Mouse (Mus musculus): ENCODE measurements around the gene Lcp2. TPM values are rescaled to one million over a fixed set of nuclear protein-coding genes. Genes with fewer than 3 reads are reported as not detected.
"Not testable (repeated sequence)": the region's sequence is repeated elsewhere in the genome, so short reads cannot be mapped to it uniquely, and the experiment has no call there.

Lcp2 gene
- total RNA-seq, 2 experiments from 2014 or later, result 3.5 to 3.8 TPM

DNA sequence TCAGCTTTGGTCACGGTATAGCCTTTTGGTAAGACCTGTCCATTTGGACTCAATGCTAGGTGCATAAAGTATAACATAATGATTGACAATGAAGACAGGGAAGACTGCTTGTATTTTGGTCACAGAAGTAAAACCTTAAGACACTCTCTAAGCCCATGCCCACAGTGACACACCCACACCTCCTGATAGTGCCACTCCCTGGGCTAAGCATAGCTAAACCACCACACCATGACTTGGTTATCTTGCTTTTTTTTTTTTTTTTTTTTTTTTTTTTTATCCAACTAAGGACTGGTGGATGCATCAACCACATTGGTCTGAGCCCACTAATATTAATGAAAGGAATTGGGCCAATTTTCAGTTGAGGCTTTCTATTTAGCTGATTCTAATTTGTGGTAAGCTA, 62.5 kb downstream of the Lcp2 start:
- intact Hi-C loops (cut with DNase I), result no loop called here
- no peak overlapping the region for H3K27ac ChIP-seq
- no peak overlapping the region for H3K4me3 ChIP-seq
- no peak for TF ChIP-seq CTCF (IDR thresholded peaks at IDR 0.05)
- DNase-seq (ENCODE audit: extremely low spot score in 1 of 2, low spot score in 2 of 2), result no peak

DNA sequence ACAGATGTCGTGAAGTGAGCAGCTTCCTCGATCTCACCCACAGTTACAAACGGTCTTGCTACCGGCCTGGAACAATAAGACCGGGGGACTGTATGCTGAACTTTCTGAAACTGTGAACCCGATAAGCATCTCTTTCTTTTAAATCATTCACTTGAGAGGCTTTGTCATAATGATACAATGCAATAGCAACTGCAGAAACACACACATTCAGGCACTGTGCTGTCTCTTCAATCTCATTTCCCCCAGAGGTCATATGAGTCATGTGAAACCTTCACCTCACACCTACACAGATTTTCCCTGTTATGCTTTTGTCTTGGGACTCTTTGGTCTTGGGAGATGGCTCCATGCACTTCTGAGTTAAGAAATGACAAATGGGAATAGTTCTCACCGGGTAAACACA, 65.2 kb downstream of the Lcp2 start:
- DNase-seq (ENCODE audit: extremely low spot score in 1 of 2, low spot score in 2 of 2), result no peak
- intact Hi-C loops (cut with DNase I), result no loop called here
- no peak for TF ChIP-seq CTCF (IDR thresholded peaks at IDR 0.05)
- no peak overlapping the region for H3K27ac ChIP-seq
- H3K4me3 ChIP-seq, result no peak overlapping the region

GRCm38 (mm10) chr11:34112781-34113380, 66.2 kb downstream of the Lcp2 start:
- Histone ChIP-seq H3K4me3 (no peak overlapping the region), H3K27ac (no peak overlapping the region)
- intact Hi-C loops (cut with DNase I), result no loop called here
- DNase-seq (ENCODE audit: extremely low spot score in 1 of 2, low spot score in 2 of 2), result peak in 1 of 2 experiments; percentile 11
- TF ChIP-seq CTCF (IDR thresholded peaks at IDR 0.05), result no peak; the same call in 1 of the 2 replicates

DNA sequence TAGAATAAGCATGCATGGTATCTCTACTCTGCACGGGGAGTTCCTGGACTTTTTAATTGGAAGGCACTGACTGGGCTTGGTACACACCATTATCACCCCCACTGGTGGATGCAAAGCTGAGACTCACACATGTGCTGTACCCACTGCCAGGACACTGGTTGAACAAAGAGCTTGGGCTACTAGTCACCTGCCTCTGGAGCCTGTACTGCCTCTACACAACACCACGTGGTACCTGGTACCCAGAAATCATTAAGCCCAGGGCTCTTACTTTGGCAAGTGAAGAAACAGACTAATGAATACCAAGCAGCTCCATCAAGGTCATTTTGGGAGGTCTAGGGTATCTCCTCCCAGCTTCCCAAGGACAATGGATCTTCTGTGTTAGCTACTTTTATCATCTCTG, 67.0 kb downstream of the Lcp2 start:
- H3K27ac ChIP-seq, result no peak overlapping the region
- no peak for TF ChIP-seq CTCF (IDR thresholded peaks at IDR 0.05)
- intact Hi-C loops (cut with DNase I), result no loop called here
- no peak for DNase-seq (ENCODE audit: extremely low spot score in 1 of 2, low spot score in 2 of 2)
- H3K4me3 ChIP-seq, result no peak overlapping the region

DNA sequence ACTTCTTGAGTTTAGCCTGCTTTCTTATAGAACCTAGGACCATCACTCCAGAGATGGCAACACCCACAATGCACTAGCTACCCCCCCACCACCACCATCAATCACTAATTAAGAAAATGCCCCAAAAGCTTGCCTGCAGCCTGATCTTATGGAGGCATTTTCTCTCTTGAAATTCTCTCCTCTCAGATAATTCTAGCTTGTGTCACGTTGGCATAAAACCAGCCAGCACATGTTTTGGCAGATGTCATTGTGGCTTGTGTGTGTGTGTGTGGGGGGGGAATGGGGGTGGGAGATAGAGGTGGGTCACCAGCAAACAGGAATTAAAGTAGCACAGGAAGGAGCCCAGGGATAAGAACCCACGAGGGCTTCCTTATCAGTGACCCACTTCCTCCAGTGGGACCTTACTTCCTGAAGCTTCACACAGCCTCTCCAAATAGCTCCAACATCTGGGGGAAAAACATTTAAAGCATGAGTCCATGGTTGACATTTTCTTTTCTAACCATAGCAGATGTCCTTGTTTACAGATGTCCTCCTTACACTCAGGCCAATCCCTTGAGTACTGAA, 69.9 kb downstream of the Lcp2 start:
- Histone ChIP-seq H3K4me3 (no peak overlapping the region), H3K27ac (no peak overlapping the region)
- no peak for TF ChIP-seq CTCF (IDR thresholded peaks at IDR 0.05)
- no peak for DNase-seq (ENCODE audit: extremely low spot score in 1 of 2, low spot score in 2 of 2)
- intact Hi-C loops (cut with DNase I), result no loop called here

DNA sequence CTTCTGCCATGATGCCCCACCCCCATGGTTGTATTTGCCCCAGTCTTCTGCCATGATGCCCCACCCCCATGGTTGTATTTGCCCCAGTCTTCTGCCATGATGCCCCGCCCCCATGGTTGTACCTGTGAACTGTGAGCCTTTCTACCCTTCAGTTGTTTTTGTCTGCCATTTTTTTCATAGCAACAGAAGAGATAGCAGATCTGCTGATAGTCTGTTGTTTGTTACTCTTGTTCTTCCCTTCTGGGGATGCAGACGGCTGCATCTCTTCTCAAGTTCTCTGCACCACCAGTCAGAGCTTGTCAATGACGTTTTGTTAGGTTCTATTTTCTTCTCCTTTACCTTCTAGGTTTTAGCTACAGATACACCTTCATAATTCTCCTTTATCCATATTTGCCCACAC, 70.9 kb downstream of the Lcp2 start:
- Histone ChIP-seq H3K27ac (no peak overlapping the region), H3K4me3 (no peak overlapping the region)
- intact Hi-C loops (cut with DNase I), result no loop called here
- no peak for TF ChIP-seq CTCF (IDR thresholded peaks at IDR 0.05)
- DNase-seq (ENCODE audit: extremely low spot score in 1 of 2, low spot score in 2 of 2), result no peak

GRCm38 (mm10) chr11:34118319-34118718, 71.6 kb downstream of the Lcp2 start:
- no peak for TF ChIP-seq CTCF (IDR thresholded peaks at IDR 0.05)
- DNase-seq (ENCODE audit: extremely low spot score in 1 of 2, low spot score in 2 of 2), result no peak
- H3K27ac ChIP-seq, result no peak overlapping the region
- intact Hi-C loops (cut with DNase I), result no loop called here
- H3K4me3 ChIP-seq, result no peak overlapping the region

- TF ChIP-seq CTCF (IDR thresholded peaks at IDR 0.05), result peak; percentile 70
- DNase-seq (ENCODE audit: extremely low spot score in 1 of 2, low spot score in 2 of 2), result peak in 1 of 2 experiments; percentile 30
- Histone ChIP-seq H3K27ac (no peak overlapping the region), H3K4me3 (no peak overlapping the region)
- intact Hi-C loops (cut with DNase I), result loop anchor here (1.0 kb wide), 1 partner anchor 90 kb away; no protein-coding TSS in a partner anchor
These were observed 76.4 kb downstream of the Lcp2 start for GRCm38 (mm10) chr11:34123147-34123546.

DNA sequence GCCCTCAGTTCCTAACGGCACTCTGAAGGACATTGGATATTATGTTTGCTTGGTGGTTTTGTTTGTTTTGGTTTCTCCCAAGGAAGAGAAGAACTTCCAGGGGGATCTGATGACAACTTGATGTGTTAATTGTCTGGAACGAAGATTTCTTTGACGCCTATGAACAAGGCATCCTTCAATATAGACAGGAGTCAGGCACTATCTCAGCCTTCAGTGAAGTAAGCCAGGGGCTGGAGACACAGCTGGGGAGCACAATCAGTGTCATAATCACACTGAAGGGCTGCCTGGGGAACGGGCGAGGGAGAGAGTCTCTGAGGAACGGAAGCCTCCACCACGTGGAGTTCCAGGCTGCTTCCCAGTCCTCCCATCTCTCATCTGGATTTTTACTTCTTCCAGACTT, 78.1 kb downstream of the Lcp2 start:
- DNase-seq (ENCODE audit: extremely low spot score in 1 of 2, low spot score in 2 of 2), result no peak
- H3K4me3 ChIP-seq, result no peak overlapping the region
- no peak for TF ChIP-seq CTCF (IDR thresholded peaks at IDR 0.05)
- no peak overlapping the region for H3K27ac ChIP-seq
- intact Hi-C loops (cut with DNase I), result no loop called here

GRCm38 (mm10) chr11:34125727-34126126, 79.0 kb downstream of the Lcp2 start:
- H3K27ac ChIP-seq; intact Hi-C loops (cut with DNase I); DNase-seq (ENCODE audit: extremely low spot score in 1 of 2, low spot score in 2 of 2); H3K4me3 ChIP-seq: not testable (repeated sequence)

DNA sequence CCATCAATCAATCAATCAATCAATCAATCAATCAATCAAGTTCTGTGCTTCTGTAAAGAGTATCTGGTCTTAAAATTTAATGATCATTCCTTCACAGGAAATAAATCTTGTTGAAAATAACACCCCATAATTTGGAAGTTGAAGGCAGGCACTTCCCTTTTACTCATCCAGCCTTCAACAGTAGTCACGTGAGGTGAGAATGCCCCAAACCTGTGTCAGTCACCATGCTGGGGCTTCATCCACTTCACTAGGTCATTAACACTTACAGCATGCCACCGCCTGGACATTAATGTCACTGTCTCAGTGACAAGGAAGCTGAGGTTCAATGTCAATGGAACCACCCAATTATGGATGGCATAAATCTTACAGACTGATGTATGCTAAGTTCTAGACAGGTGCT, 81.7 kb downstream of the Lcp2 start:
- intact Hi-C loops (cut with DNase I), result no loop called here

DNA sequence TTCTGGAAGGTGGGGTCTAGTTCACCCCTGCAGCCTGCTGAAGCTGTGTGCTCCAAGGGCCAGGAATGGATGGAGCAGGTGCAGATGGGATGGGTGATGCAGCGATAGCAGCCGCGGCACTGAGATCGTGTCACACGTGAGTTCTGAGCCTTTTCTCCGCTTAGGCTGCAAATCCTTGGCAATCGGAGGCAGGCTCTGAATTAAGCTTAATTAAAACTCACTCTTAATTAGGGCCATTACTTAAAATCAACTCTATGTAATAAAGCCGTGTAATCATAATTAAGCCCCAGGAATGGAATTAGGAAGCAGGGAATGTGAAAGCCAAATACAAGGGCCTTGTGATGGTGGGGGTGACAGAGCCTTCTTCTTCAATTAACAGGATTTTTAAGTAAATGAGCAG, 92.6 kb downstream of the Lcp2 start:
- DNase-seq (ENCODE audit: extremely low spot score in 1 of 2, low spot score in 2 of 2), result no peak
- H3K27ac ChIP-seq, result no peak overlapping the region
- no peak overlapping the region for H3K4me3 ChIP-seq
- no peak for TF ChIP-seq CTCF (IDR thresholded peaks at IDR 0.05)
- intact Hi-C loops (cut with DNase I), result no loop called here

More for the DNA sequence above, 81.7 kb downstream of the Lcp2 start:
- Histone ChIP-seq H3K27ac (no peak overlapping the region), H3K4me3 (no peak overlapping the region)
- no peak for DNase-seq (ENCODE audit: extremely low spot score in 1 of 2, low spot score in 2 of 2)
- no peak for TF ChIP-seq CTCF (IDR thresholded peaks at IDR 0.05)

Other genes starting within 250 kb of the Lcp2 start
- gene Kcnmb1, start 83.9 kb upstream of the Lcp2 start, total RNA-seq (2021), result under 1 TPM; 0.07 to 0.25 TPM
- 10 to 100 TPM; 28.1 TPM for gene Kcnip1, start 53.8 kb upstream of the Lcp2 start, total RNA-seq (2021)
- gene 4930469K13Rik, start 51.6 kb downstream of the Lcp2 start, total RNA-seq (2021), result not detected
- gene Foxi1, start 161.2 kb downstream of the Lcp2 start, total RNA-seq (2021), result under 1 TPM; 0.14 TPM

All from left cerebral cortex, adult 2 months (tissue).